ENCODE assay signal across 17 mouse cellular contexts in the genomic region with DNA sequence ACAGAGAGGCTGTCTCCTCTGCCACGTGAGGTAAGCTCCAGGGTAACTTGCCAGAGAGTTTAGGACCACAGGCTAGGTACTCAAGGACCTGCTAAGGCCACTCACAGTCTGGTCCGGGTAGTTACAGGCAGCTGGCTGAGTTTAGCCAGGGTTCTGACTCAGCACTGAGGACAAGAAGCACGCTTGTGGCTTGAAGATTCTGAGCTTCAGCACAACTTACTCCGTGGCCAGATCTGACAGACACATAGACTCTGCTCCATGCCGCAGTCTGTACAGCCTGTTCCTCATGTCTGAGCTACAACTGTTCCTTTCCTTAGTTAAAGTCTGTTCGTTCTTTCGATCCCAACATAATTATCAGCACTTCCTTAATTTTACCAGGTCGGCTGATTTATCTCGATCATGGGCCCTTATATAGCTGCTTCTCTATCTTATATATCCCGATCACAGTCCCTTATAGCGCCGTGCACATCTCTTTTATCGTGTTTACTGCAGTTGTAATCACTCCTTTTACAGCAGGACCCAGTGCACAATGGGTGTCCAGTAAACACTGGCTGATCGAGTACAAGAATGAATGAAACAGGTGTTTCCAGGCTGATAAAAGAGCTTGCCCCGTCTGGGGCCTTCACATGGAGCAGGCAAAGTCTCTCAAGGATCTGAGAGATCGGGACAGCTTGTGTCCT. TPM values are rescaled to one million over a fixed set of nuclear protein-coding genes. Genes with fewer than 3 reads are reported as not detected.
DNase-seq lines count a peak whose midpoint lies in the region; ATAC-seq and TF ChIP-seq lines count a peak whose summit lies in the region.
"Had no signal": no experiment of that assay in that cellular context is flagged by ENCODE, and none has a peak within 500 bp of the region (broad histone marks: within the 10 kb centered on the region; RNA-seq: fewer than 3 reads in every experiment).

No protein-coding gene starts in this region.

- TF ChIP-seq CTCF in layer of hippocampus, adult 2 months (conservative IDR thresholded peaks at IDR 0.05), result no peak
- no peak for TF ChIP-seq CTCF in bone marrow, adult 2 months (IDR thresholded peaks at IDR 0.05; ENCODE audit: control insufficient read depth, insufficient read depth, low read length)

- no peak overlapping the region for H3K9ac ChIP-seq in intestine, embryonic 16.5 days (ENCODE audit: low read depth, low read length)
- H3K9ac ChIP-seq: neural tube, embryonic 12.5 days had no signal

- WGBS in bone marrow, adult 2 months, result 38% methylated on average over 16 of the region's 16 CpGs
- WGBS in intestine, embryonic 16.5 days, result 66% methylated on average over 16 of the region's 16 CpGs

- peak overlapping the region; percentile 76 for H3K27ac ChIP-seq in layer of hippocampus, adult 2 months
- peak overlapping the region; percentile 14; the same call in 1 of the 2 replicates for H3K27ac ChIP-seq in bone marrow, adult 2 months (ENCODE audit: control insufficient read depth, insufficient read depth, low read depth, low read length, poor library complexity)
- 0 out of 2 replicates have a peak overlapping the region, but pooled peaks have one; percentile 7 for H3K27ac ChIP-seq in intestine, embryonic 16.5 days (ENCODE audit: low read length)
- H3K27ac ChIP-seq: midbrain, embryonic 10.5 days; neural tube, embryonic 12.5 days had no signal

- TF ChIP-seq POLR2A in bone marrow, adult 2 months (IDR thresholded peaks at IDR 0.05; ENCODE audit: borderline replicate concordance, control insufficient read depth, low read depth, low read length), result no peak

- H3K4me3 ChIP-seq in layer of hippocampus, adult 2 months, result no peak overlapping the region
- H3K4me3 ChIP-seq in bone marrow, adult 2 months (replicated peaks; ENCODE audit: control insufficient read depth, low read depth, low read length), result no peak overlapping the region
- no peak overlapping the region for H3K4me3 ChIP-seq in intestine, embryonic 16.5 days (ENCODE audit: low read length)
- H3K4me3 ChIP-seq: midbrain, embryonic 10.5 days; neural tube, embryonic 12.5 days had no signal

- DNase-seq in layer of hippocampus, adult 2 months (ENCODE audit: low spot score in 2 of 2), result no peak
- DNase-seq in layer of hippocampus, adult 11-12 months (ENCODE audit: low spot score), result no peak
- no peak for DNase-seq in kidney, adult 8-10 months
- DNase-seq: cerebellum, adult 11 months; cerebellum, postnatal 25 days; kidney, adult 11 months; kidney, postnatal 10 days; layer of hippocampus, adult 9-11 months; lung, postnatal 10 days; thymus, adult 18-20 months had no signal

- no peaks in the 10 kb centered on the region for H3K27me3 ChIP-seq in intestine, embryonic 16.5 days (replicated peaks; ENCODE audit: control insufficient read depth, insufficient read depth, low read length)
- H3K27me3 ChIP-seq: neural tube, embryonic 12.5 days had no signal

- no peaks in the 10 kb centered on the region for H3K4me1 ChIP-seq in bone marrow, adult 2 months (ENCODE audit: control insufficient read depth, insufficient read depth, low read length)
- H3K4me1 ChIP-seq in intestine, embryonic 16.5 days (ENCODE audit: control insufficient read depth, insufficient read depth, low read length), result no peaks in the 10 kb centered on the region
- H3K4me1 ChIP-seq: midbrain, embryonic 10.5 days; neural tube, embryonic 12.5 days had no signal

- ATAC-seq in intestine, embryonic 16.5 days, result peak; percentile 33; the same call in 1 of the 2 replicates
- peak; percentile 88 for ATAC-seq in megakaryocyte progenitor cell, adult 5-6 weeks (replicated peaks; ENCODE audit: poor library complexity)
- ATAC-seq in inflammation-experienced regulatory T-cells, adult 6 months, result no peak

- no peak overlapping the region for H3K4me2 ChIP-seq in intestine, embryonic 16.5 days (ENCODE audit: low read depth, low read length)
- H3K4me2 ChIP-seq: heart, embryonic 11.5 days; neural tube, embryonic 12.5 days had no signal

- H3K9me3 ChIP-seq in intestine, embryonic 16.5 days (ENCODE audit: control insufficient read depth, low read length), result peaks cover 4% of the 10 kb centered on the region; the same call in 1 of the 2 replicates
- H3K9me3 ChIP-seq: midbrain, embryonic 10.5 days; neural tube, embryonic 12.5 days had no signal

- H3K36me3 ChIP-seq in intestine, embryonic 16.5 days (ENCODE audit: control insufficient read depth, insufficient read depth, low read length), result no peaks in the 10 kb centered on the region

RNA-seq across cellular contexts. Expression of gene Chst1, which starts 17.7 kb away (rescaled TPM):
- total RNA-seq in layer of hippocampus, adult 2 months (2021), result 100 to 1,000 TPM; 295 to 314 TPM
- not detected in 2 replicates for polyA plus RNA-seq in bone marrow, adult 2 months (2011; ENCODE audit: insufficient read depth, insufficient read length, low replicate concordance, missing spikeins)
- polyA plus RNA-seq in intestine, embryonic 16.5 days (2015; fragmentation: Nextera tagmentation; extraction: Ambion mirVana), result 4.2 TPM in 2 replicates
- 0.12 and 0.22 TPM in 2 replicates for total RNA-seq in megakaryocyte progenitor cell, adult 5-6 weeks (2015)
- 0.14 TPM in 1 of 2 replicates, not detected in the other for total RNA-seq in megakaryocyte progenitor cell, adult 5-6 weeks (2017)
- polyA plus RNA-seq in inflammation-experienced regulatory T-cells, adult 6 months (2017; shearing (Covaris generic)), result not detected

Comparison
In these comparisons a context has a peak if more than half of its experiments do, and no peak if none do; other contexts are left out.
1. H3K27ac ChIP-seq: peak in every context shown above with its lines; median percentile 76 in layer of hippocampus, adult 2 months; 14 in bone marrow, adult 2 months; 7 in intestine, embryonic 16.5 days.